Mouse (Mus musculus): ENCODE measurements around the gene Atic.

The Atic gene

DNA sequence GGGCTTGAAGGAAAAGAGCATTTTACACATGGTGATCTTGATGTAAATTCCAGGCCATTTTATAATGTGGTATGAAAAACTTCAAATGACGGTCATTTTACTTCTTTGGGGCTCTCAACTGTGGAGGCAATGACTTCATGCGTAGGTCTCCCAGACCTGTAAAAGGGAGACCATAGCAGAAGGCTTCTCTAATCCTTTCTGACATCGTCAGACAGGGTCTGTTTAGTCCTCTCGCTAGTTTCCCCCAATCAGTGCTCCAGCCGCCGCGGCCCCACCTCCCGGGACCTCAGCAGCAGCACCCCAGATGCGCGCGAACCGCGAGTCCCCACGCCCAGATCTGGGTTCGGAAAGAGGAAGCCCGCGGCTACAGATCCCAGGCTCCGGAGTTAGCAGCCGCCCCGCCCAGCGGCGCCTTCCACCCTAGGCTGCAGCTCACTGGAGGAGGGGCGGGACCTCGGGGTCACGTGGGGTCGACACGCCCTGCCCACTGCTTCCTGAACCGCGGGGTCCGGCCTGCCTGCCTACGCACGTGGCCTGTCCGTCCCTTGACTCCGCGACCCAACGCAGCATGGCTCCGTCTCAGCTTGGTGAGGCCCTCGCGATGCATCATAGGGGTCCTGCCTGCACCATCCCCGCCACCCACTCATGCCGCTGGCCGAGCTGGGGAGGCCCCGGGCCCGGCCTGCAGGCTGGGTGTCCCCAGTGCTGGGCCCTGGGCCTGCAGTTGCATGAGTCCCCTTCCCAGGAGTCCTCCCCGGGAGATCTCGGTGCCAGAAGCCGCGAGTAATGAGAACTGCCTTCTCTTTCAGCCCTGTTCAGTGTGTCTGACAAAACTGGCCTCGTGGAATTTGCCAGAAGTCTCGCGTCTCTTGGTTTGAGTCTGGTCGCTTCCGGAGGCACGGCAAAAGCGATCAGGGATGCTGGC, at the start of gene Atic:
Atic (plus strand) TSS at position 463 of the 925 bp plus-strand sequence.
- peak; percentile 100 for DNase-seq

GRCm38 (mm10) chr1:71507251-71507650, 49.7 kb upstream of the Atic start:
- peak; percentile 41 for DNase-seq

DNA sequence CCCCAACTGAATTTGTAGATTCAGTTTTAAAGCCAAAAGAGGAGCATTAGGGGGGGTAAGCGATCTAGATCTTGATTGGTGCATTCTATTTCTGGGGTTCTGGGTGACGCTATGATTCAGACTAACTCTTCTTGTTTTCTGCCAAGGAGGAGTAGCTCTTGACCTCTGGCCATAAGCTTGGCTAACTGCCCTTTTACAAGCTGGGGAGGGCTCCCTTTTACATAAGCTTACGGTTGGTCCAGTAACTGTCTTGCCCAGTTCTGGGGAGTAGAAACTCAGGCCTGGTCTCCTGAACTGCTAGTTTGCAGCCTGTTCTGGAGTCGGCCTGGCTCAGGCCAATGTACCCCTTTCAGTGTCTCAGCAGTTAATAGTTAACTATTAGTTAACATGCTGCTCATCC, 41.9 kb upstream of the Atic start:
- no peak for DNase-seq

DNA sequence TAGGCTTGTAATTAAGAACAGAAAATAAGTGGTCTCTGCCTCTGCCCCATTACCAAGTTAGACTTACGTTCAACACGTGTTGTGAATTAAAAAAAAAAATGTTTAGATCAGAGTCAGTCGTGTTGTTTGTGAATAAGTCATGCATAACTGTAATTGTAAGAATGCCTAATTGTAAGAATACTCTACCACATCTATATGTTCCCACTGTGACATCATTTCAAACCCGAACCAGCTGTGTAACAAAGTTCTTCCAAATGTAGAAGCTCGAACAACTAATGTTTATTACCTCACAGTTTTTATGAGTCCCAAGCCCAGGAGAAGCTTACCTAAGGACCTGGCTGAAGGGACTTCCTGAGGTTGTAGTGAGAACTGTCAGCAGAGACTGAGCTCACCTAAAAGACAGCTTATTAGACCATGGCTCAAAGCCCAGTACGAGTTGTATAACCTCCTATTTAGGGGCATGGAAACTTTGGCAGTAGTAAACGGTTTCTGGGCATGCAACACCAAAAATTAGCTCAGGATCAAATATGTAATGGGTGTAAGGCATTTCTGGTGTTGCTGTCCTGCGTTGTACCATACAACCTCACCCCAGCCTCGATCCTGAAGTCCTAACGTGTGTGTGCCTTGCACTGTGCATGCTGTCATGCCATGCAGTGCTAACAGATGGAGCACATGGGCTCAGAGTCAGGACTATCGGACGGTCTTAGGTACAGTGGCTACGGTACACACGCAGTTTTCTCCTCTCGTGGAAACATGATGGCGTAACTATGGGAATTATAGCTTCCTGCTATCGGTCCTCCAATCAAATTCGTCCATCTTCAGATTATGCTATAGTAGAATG, 27.9 kb upstream of the Atic start:
- peak; percentile 50 for DNase-seq

DNA sequence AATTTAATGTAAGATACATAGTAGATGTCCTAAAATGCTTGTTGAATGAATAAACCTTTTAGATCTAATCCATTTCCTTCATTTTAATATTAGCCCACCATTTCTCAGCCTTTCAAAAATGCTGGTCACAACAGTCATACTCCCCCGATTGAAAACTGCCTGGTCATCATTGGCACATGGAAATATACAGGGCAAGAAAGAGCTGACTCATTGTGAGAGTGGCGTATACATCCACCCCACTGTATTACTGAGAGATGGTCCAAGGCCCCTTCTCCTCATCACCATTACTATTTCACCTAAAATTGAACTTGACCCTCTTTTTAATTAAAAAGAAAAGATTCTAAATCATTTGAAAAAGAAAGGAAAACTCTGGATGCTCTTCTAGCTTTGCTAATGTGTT, 26.2 kb upstream of the Atic start:
- peak; percentile 1 for DNase-seq

DNA sequence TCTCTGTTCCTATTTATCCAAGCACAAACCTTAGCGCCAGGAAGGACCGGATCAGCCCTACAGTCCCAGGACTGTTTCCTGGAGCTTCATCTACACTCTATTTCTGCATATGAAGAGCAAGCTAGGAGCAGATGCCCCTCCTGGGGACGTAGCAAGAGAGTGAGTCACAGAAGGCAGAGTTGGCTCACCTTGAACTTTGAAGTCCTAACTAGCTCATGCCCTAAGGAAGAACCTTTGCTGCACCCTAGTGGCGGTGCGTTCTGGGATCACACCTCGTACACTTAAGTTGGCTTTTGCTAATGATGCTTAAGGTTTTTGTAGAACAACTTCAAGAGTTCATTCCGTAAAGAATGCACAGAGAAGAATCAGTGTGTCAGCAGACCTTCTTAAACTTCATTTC, 25.3 kb upstream of the Atic start:
- peak; percentile 86 for DNase-seq

- DNase-seq = peak; percentile 19
Measured at GRCm38 (mm10) chr1:71539641-71540040, 17.3 kb upstream of the Atic start.

DNA sequence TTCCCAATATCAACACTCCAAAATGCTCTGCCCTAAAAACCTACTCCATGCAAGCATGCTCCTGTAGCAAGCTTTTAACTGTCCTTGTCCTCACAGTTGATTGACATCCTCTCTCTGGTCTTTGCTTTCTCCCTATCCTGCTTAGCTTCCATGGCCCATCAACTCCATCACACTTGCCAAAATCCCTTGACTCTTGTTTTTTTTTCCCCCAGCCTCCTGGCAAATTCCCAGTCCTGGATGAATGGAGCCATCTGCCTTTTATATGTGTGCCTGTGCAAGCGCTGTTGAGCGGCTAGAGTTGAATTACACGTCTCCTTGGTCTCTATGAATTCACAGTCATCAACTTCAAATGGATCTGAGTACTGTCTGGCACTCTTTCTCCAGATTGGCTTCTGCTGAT, 16.5 kb upstream of the Atic start:
- DNase-seq = peak; percentile 83

DNA sequence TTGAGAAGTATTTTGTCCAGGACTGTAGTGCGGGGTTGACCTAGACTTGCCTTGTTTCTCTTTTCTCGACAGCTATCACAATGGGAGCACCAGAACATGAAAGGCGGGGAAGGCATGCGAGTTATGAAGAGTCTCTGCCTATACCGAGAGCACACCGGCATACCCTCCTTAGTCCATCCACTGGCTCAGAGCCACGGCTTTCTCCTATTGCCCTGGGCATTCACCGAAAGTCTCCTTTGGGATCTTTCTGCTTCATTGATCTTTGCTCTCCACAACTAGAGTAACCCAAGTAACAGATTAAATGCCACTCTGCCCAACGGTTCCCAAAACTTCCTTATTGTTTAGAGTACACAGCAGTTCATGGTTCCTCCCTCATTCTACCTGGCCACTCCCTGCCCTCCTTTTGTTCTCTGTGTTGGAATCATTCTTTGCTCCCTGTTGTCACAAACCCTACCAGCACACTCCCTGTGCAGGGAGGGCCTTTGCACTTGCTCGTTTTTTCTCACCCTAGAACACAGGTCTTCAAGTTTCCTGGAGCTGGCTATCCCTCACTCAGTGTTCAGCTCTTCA, 6.2 kb upstream of the Atic start:
- peak; percentile 70 for DNase-seq

DNA sequence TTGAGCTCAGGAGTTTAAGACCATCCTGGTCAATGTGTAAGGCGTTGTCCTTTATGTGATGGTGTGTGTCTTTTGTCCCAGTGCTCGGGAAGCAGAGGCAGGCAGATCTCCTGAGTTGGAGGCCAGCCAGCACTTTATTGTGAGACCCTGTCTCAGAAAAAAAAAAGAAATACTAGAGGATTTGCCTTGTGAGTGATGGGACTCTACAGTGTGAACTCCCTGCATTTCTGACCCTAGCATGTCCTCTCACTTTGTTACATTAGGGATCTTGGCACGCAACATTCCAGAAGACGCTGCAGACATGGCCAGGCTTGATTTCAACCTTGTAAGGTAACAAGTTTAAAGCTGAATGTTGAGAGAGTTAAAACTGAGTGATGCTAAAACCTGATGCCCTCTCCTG, 3.7 kb downstream of the Atic start:
- DNase-seq = peak; percentile 56

- DNase-seq = peak; percentile 56
Measured at GRCm38 (mm10) chr1:71564291-71564690, 7.3 kb downstream of the Atic start.

DNA sequence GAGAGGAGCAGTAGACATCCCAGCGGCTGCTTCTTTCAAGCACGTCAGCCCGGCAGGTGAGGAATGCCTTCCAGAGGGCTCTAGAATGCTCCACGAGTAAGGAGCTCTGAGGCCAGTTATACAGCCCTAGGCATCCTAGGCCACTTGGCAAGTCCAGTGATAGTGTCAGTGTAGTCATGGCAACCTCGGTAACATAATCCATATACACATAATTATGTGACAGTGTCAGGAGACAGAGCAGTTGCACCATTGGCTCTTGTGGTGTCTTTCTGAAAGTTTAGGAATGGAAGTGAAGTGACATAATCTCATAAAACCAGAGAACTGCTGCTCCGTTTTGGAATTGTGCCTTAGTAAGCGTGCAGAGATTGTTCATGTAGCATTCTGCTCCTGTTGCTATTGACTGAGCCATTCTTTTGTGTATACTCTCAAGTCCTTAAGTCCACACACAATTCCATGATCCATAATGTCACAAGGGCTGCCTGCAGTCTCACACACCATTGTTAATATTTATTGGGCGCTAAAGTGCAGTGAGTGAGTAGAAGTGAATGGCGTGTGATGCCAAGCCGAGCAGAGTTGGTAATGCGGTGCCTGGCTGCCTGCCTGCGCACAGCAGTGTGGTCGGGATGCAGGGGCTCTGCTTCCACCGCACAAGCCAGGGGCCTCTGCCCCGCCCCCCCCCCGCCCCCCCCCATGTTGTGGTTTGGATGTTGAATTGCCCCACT, 11.1 kb downstream of the Atic start:
- peak; percentile 61 for DNase-seq

DNA sequence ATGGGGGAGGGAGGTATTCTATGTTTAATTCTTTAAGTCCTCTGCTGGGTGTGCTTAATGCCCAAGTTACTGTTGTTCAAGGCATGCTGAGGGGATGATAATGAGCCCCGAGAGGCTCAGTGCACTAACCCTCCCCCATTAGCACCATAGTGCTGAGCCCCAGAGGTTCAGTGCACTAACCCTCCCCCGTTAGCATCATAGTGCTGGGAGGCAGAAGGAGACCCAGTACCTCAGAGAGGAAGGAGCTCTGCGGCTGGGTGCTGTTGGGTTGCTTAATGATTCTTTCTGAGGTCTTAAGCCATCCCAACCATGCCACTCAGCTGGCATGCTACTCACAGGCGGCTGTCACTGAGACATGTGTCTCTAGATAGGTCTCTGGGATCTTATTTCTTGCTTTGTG, 13.2 kb downstream of the Atic start:
- DNase-seq = peak; percentile 69

- DNase-seq = peak; percentile 68
Measured at GRCm38 (mm10) chr1:71575987-71576386, 19.0 kb downstream of the Atic start.

GRCm38 (mm10) chr1:71576837-71577236, 19.9 kb downstream of the Atic start:
- no peak for DNase-seq

GRCm38 (mm10) chr1:71579526-71579925, 22.6 kb downstream of the Atic start:
- peak; percentile 87 for DNase-seq

DNA sequence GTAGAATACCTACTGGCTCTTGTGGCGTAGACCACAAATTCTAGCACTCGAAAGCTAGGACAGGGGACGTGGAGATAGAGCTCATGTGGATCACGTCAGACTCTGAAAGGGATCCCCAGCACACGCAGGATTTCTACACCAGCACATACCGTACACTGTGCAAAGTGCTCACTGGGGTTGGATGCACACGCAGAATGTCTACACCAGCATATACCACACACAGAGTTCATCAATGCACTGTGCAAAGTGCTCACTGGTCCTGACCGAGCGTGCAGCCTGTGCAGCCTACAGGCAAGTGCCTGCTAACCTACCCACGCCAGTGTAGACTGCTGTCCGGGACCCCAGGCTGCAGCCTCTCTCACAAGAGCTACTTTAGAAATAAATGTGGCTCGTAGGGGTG, 23.5 kb downstream of the Atic start:
- peak; percentile 41 for DNase-seq

GRCm38 (mm10) chr1:71583302-71583701, 26.4 kb downstream of the Atic start:
- peak; percentile 68 for DNase-seq

- peak; percentile 66 for DNase-seq
Measured at GRCm38 (mm10) chr1:71583900-71584299, 26.9 kb downstream of the Atic start.

DNA sequence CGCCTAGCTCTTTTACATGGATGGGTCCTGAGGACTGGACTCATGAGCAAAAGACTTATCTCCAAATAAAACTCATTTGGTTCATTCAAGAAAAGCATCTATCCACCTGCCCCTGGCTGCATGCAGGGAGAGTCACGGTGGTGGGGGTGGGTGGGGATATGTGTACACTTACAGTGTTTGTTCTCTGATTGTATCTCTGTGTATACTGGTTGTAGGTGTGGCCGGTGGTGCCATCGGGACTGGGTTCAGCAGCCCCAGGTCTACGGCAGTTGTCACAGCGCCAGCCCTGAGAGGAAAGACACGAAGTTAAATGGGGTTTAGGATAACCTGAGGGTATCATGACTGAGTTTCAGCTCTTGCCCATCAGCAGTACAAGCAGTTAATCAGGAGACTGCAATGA, 29.7 kb downstream of the Atic start:
- peak; percentile 70 for DNase-seq

DNA sequence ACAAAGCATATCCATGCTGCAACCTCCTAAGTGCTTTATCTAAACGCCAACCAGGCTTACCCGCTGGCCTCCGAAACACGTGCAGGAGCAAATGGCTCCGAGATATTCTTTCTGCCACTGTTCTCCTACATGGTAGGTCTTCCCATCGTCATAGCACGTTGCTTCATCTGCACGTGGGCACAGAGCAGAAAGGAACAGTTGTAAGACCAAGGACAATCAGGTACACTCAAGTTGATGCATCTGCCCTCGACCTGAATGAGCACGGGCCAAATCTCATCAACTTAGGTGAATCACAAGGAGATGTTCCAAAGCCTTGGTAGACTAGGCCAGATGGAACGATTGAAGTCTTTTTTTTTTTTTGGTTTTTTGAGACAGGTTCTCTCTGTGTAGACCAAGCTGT, 33.1 kb downstream of the Atic start:
- DNase-seq = peak; percentile 53

GRCm38 (mm10) chr1:71593184-71593583, 36.2 kb downstream of the Atic start:
- DNase-seq = peak; percentile 71

DNA sequence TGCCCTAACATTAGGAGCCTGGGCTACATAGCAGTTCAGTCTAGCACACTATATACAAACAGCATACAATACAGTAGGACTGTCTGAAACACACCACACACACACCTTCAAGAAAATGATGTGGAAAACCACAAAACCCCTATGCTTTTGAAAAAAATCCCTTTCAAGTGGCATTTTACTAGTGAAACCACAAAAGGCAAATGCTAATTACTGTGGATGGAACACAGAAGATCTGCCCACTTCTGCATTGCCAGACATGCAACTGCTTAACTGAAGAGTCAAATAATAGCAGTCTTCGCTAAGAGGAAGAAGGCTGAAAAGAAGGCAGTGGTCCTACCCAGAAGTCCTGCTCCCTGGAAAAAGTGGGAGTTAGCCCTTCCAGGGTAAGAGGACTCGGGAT, 37.3 kb downstream of the Atic start:
- peak; percentile 12 for DNase-seq

Data from heart, adult 11 months (tissue).